In genomic region chr7:88027411-88028132, GRCm38 (mm10) we compare ENCODE assay signal across 10 mouse cellular contexts.
A peak's percentile ranks its signal among the peaks of the same experiment; 100 is the strongest.
DNase-seq lines count a peak whose midpoint lies in the region; TF ChIP-seq lines count a peak whose summit lies in the region.
"Had no signal": no experiment of that assay in that cellular context is flagged by ENCODE, and none has a peak within 500 bp of the region (broad histone marks: within the 10 kb centered on the region; RNA-seq: fewer than 3 reads in every experiment).

No protein-coding gene starts in this region.

- no peak for TF ChIP-seq CTCF in brain, embryonic 14.5 days (IDR thresholded peaks at IDR 0.05; ENCODE audit: borderline replicate concordance, extremely low read depth, insufficient read depth, insufficient read length)
- TF ChIP-seq CTCF in layer of hippocampus, adult 2 months (conservative IDR thresholded peaks at IDR 0.05), result peak; percentile 23; the same call in 1 of the 2 replicates

- intact Hi-C loops in heart, postnatal 10 days (cut with DNase I), result no loop called here

- peak; percentile 2 to 3 for DNase-seq in heart, postnatal 10 days
- no peak for DNase-seq in heart, adult 11 months
- DNase-seq in brain, embryonic 14.5 days (ENCODE audit: low read depth), result peak; percentile 76
- peak; percentile 49 to 65 for DNase-seq in layer of hippocampus, adult 2 months (ENCODE audit: low spot score in 2 of 2)
- peak; percentile 32 for DNase-seq in lung, postnatal 10 days
- no peak for DNase-seq in kidney, postnatal 36 days
- no peak for DNase-seq in urinary bladder, adult 2 months (ENCODE audit: low spot score)
- DNase-seq in kidney, adult 18-20 months, result no peak

- no peak for TF ChIP-seq POLR2A in brain, embryonic 14.5 days (IDR thresholded peaks at IDR 0.05; ENCODE audit: borderline replicate concordance, extremely low read depth, insufficient read depth, insufficient read length, poor library complexity, severe bottlenecking)

- no peak overlapping the region for H3K4me3 ChIP-seq in layer of hippocampus, adult 2 months
- H3K4me3 ChIP-seq: heart, embryonic 10.5 days; kidney, embryonic 15.5 days had no signal

- H3K27ac ChIP-seq in layer of hippocampus, adult 2 months, result peak overlapping the region; percentile 61
- H3K27ac ChIP-seq: heart, embryonic 10.5 days; kidney, embryonic 15.5 days had no signal

Comparison
In these comparisons a context has a peak if more than half of its experiments do, and no peak if none do; other contexts are left out.
1. DNase-seq: peak in heart, postnatal 10 days (2 of 2), brain, embryonic 14.5 days (single experiment), layer of hippocampus, adult 2 months (2 of 2) and lung, postnatal 10 days (single experiment); none in heart, adult 11 months (single experiment), kidney, postnatal 36 days (0 of 2), urinary bladder, adult 2 months (single experiment) and kidney, adult 18-20 months (single experiment).